Mouse (Mus musculus) c-Kit-positive CD71-positive TER-119-positive erythroid progenitor cells, embryonic 14.5 days (primary cell): ENCODE measurements at regions not wholly inside any gene's neighbourhood (a gene's known extent, or its start where the extent isn't known, plus 50 kb on each side); places are given as distances from the start of the nearest gene placed in this dataset.

Experiments
- DNase-seq: peaks from one replicate; pipeline ENCODE4 v3.0.0-alpha.2; 2013; ENCODE audit warnings: low spot score

- DNase-seq: no peak
Measured at GRCm38 (mm10) chr16:52988852-52989397, 535.1 kb upstream of the Alcam start.

- DNase-seq: no peak
Measured at GRCm38 (mm10) chr16:52984336-52984735, 530.5 kb upstream of the Alcam start.

- DNase-seq: no peak
Measured at GRCm38 (mm10) chr16:52980995-52981394, 527.1 kb upstream of the Alcam start.

- DNase-seq: no peak
Measured at GRCm38 (mm10) chr16:52972811-52973210, 518.9 kb upstream of the Alcam start.

- DNase-seq: no peak
Measured at GRCm38 (mm10) chr16:52947679-52948078, 493.8 kb upstream of the Alcam start.

GRCm38 (mm10) chr16:52934749-52935148 is 480.9 kb upstream of the Alcam start:
- DNase-seq: no peak

- no peak for DNase-seq
Measured at GRCm38 (mm10) chr16:52931978-52932377, 478.1 kb upstream of the Alcam start.

GRCm38 (mm10) chr16:52892467-52893255 is 438.8 kb upstream of the Alcam start:
- no peak for DNase-seq

GRCm38 (mm10) chr16:52879463-52880114 is 425.7 kb upstream of the Alcam start:
- DNase-seq: no peak

- no peak for DNase-seq
Measured at GRCm38 (mm10) chr16:52867833-52868232, 414.0 kb upstream of the Alcam start.

- DNase-seq: no peak
Measured at GRCm38 (mm10) chr16:52863554-52863953, 409.7 kb upstream of the Alcam start.

GRCm38 (mm10) chr16:52861263-52861662 is 407.4 kb upstream of the Alcam start:
- no peak for DNase-seq

- no peak for DNase-seq
Measured at GRCm38 (mm10) chr16:52858441-52859209, 404.8 kb upstream of the Alcam start.

GRCm38 (mm10) chr16:52851129-52851528 is 397.3 kb upstream of the Alcam start:
- no peak for DNase-seq

- no peak for DNase-seq
Measured at GRCm38 (mm10) chr16:52818976-52819375, 365.1 kb upstream of the Alcam start.

GRCm38 (mm10) chr16:52811219-52811618 is 357.3 kb upstream of the Alcam start:
- no peak for DNase-seq

- no peak for DNase-seq
Measured at GRCm38 (mm10) chr16:52804365-52804764, 350.5 kb upstream of the Alcam start.

GRCm38 (mm10) chr16:52799715-52800392 is 346.0 kb upstream of the Alcam start:
- no peak for DNase-seq

GRCm38 (mm10) chr16:52795184-52795583 is 341.3 kb upstream of the Alcam start:
- DNase-seq: no peak

GRCm38 (mm10) chr16:52789946-52790345 is 336.1 kb upstream of the Alcam start:
- no peak for DNase-seq

- no peak for DNase-seq
Measured at GRCm38 (mm10) chr16:52747744-52748143, 293.9 kb upstream of the Alcam start.

- DNase-seq: no peak
Measured at GRCm38 (mm10) chr16:52746186-52746585, 292.3 kb upstream of the Alcam start.
